Mouse (Mus musculus) hindbrain, embryonic 16.5 days (tissue): ENCODE results near the gene Znhit6. TPM values are rescaled to one million over a fixed set of nuclear protein-coding genes. Genes with fewer than 3 reads are reported as not detected.
A peak's percentile ranks its signal among the peaks of the same experiment; 100 is the strongest.

ENCODE experiments used
- ATAC-seq: fragments of 200-750 bp; cut with Nextera tagmentation; 2 replicates; pipeline ENCODE4 v1.8.0; 2017; ENCODE audit warnings: moderate TSS enrichment, moderate library complexity
- H3K27ac ChIP-seq: fragments of 300-500 bp; sonication (generic); 2 replicates; pipeline ENCODE4 v1.5.1; 2014; ENCODE audit warnings: low read depth, mild to moderate bottlenecking, control low read depth, low read length, moderate library complexity
- H3K27me3 ChIP-seq: fragments of 300-500 bp; sonication (generic); replicated peaks from 2 replicates; pipeline ENCODE4 v1.6.1; 2014; ENCODE audit warnings: low read length; ENCODE audit not compliant: control insufficient read depth, insufficient read depth
- H3K36me3 ChIP-seq: fragments of 300-500 bp; sonication (generic); 2 replicates; pipeline ENCODE4 v1.6.1; 2014; ENCODE audit warnings: mild to moderate bottlenecking, low read length, moderate library complexity, mixed read lengths; ENCODE audit not compliant: control insufficient read depth, insufficient read depth
- H3K4me1 ChIP-seq: fragments of 300-500 bp; sonication (generic); 2 replicates; pipeline ENCODE4 v1.6.1; 2014; ENCODE audit warnings: low read depth, low read length; ENCODE audit not compliant: control insufficient read depth, insufficient read depth
- H3K4me2 ChIP-seq: fragments of 300-500 bp; sonication (generic); 2 replicates; pipeline ENCODE4 v1.6.1; 2014; ENCODE audit warnings: mild to moderate bottlenecking, low read length, control low read depth, moderate library complexity
- H3K4me3 ChIP-seq: fragments of 300-500 bp; sonication (generic); 2 replicates; pipeline ENCODE4 v1.5.1; 2014; ENCODE audit warnings: mild to moderate bottlenecking, low read length, control low read depth, moderate library complexity
- H3K9ac ChIP-seq: fragments of 300-500 bp; sonication (generic); 2 replicates; pipeline ENCODE4 v1.6.1; 2014; ENCODE audit warnings: low read depth, mild to moderate bottlenecking, control low read depth, low read length, moderate library complexity
- H3K9me3 ChIP-seq: fragments of 300-500 bp; sonication (generic); 2 replicates; pipeline ENCODE4 v1.6.1; 2014; ENCODE audit warnings: mild to moderate bottlenecking, low read length, moderate library complexity; ENCODE audit not compliant: control insufficient read depth
- WGBS: fragments of 180-500 bp; shearing (Covaris S2); extraction: QIAGEN DNeasy Blood & Tissue Kit; methylation state at CpG from one replicate; pipeline ENCODE4 v1.1.7; 2014; 5-methylcytosine and 5-hydroxymethylcytosine counted together
- polyA plus RNA-seq: library from polyadenylated mRNA; unstranded; fragments of >200 nt; fragmentation: Nextera tagmentation; extraction: Ambion mirVana; gene quantifications from 2 replicates; pipeline ENCODE4 v1.2.1, GENCODE M21; 2015

Znhit6 gene
- polyA plus RNA-seq, 1 experiment from 2014 or later = 34.1 TPM

DNA sequence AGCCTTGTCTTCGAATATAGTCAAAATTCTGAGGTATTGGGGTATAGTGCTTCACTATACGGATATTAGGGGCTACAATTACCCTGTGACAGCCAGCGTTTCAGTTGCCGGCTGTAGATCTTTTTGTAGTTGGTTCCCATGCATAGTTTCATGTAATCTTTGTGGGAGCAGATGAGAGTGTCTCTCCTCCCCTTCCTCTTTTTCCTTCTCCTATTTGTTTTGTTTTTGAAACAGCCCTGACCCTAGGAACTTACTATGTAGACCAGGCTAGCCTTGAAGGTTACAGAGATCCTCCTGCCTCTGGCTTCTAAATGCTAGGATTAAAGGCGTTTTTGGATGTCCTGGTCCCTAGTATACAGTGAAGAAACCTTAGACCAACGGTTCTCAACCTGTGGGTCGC, 665 bp upstream of the Znhit6 start:
- Histone ChIP-seq H3K36me3 (peaks cover 11% of the 10 kb centered on the region), H3K4me3 (peak overlapping the region; percentile 67; the same call in 1 of the 2 replicates), H3K9me3 (no peaks in the 10 kb centered on the region), H3K9ac (no peak overlapping the region), H3K4me1 (peaks cover 11% of the 10 kb centered on the region), H3K27me3 (no peaks in the 10 kb centered on the region), H3K27ac (no peak overlapping the region), H3K4me2 (peak overlapping the region; percentile 76)
- peak; percentile 7; the same call in 1 of the 2 replicates for ATAC-seq
- WGBS = 88% methylated on average over 7 of the region's 7 CpGs

GRCm38 (mm10) chr3:145576482-145576822, 447 bp downstream of the Znhit6 start:
- WGBS = under 1% methylated on average over 11 of the region's 11 CpGs
- Histone ChIP-seq H3K27me3 (no peaks in the 10 kb centered on the region), H3K4me1 (peaks cover 11% of the 10 kb centered on the region), H3K4me2 (peak overlapping the region; percentile 76), H3K9me3 (no peaks in the 10 kb centered on the region), H3K36me3 (peaks cover 11% of the 10 kb centered on the region), H3K9ac (peak overlapping the region; percentile 61), H3K27ac (peak overlapping the region; percentile 40; the same call in 1 of the 2 replicates), H3K4me3 (peak overlapping the region; percentile 67)
- no peak for ATAC-seq

GRCm38 (mm10) chr3:145576876-145577275, 871 bp downstream of the Znhit6 start:
- ATAC-seq = peak; percentile 2; the same call in 1 of the 2 replicates
- Histone ChIP-seq H3K9ac (peak overlapping the region; percentile 61), H3K27ac (no peak overlapping the region), H3K4me3 (peak overlapping the region; percentile 67), H3K27me3 (no peaks in the 10 kb centered on the region), H3K4me2 (peak overlapping the region; percentile 76), H3K4me1 (peaks cover 11% of the 10 kb centered on the region), H3K9me3 (no peaks in the 10 kb centered on the region), H3K36me3 (peaks cover 11% of the 10 kb centered on the region)
- 36% methylated on average over 15 of the region's 15 CpGs for WGBS

GRCm38 (mm10) chr3:145583043-145583442, 7.0 kb downstream of the Znhit6 start:
- no peak for ATAC-seq
- H3K4me3 ChIP-seq = no peak overlapping the region
- no peak overlapping the region for H3K27ac ChIP-seq
- no peak overlapping the region for H3K4me2 ChIP-seq
- no peaks in the 10 kb centered on the region; the same call in 1 of the 2 replicates for H3K4me1 ChIP-seq
- WGBS = 88% methylated on average over 4 of the region's 4 CpGs
- no peak overlapping the region for H3K9ac ChIP-seq
- H3K27me3 ChIP-seq = no peaks in the 10 kb centered on the region
- H3K9me3 ChIP-seq = no peaks in the 10 kb centered on the region
- peaks cover 26% of the 10 kb centered on the region for H3K36me3 ChIP-seq

DNA sequence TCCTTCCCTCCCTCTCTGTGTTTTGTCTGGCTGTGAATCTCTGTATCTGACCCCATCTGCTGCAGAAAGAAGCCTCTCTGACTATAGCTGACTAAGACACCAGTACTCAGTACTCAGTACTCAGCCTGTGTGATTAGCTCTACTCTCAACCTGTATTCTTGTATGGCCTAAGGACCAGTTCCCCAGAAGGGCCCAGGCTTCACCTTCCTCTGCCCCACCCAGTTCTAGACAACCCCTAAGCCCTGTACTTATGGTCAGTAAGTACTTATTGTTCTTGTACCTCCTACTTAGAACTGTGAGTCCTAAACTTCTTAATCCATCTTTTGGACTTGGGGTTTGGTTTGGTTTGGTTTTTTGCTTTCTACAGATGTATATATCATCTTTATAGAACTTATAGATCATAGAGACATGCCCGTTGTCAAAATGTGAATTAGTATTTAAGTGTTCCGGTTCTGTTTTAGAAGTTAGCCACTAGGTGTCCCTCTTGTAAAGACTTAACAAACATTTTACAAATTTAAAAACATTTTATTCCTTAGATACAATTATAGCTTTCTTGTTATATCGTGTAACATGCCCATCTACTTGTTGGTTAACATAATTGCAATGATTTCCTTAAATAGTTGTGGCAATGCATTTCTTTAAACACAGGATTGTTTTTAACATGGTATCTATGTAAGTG, 7.7 kb downstream of the Znhit6 start:
- H3K9me3 ChIP-seq = no peaks in the 10 kb centered on the region
- 62% methylated on average over 3 of the region's 3 CpGs for WGBS
- no peak overlapping the region for H3K4me2 ChIP-seq
- H3K4me3 ChIP-seq = no peak overlapping the region
- no peak overlapping the region for H3K27ac ChIP-seq
- peak; percentile 37; the same call in 1 of the 2 replicates for ATAC-seq
- no peaks in the 10 kb centered on the region for H3K4me1 ChIP-seq
- peaks cover 23% of the 10 kb centered on the region for H3K36me3 ChIP-seq
- H3K9ac ChIP-seq = no peak overlapping the region
- H3K27me3 ChIP-seq = no peaks in the 10 kb centered on the region

DNA sequence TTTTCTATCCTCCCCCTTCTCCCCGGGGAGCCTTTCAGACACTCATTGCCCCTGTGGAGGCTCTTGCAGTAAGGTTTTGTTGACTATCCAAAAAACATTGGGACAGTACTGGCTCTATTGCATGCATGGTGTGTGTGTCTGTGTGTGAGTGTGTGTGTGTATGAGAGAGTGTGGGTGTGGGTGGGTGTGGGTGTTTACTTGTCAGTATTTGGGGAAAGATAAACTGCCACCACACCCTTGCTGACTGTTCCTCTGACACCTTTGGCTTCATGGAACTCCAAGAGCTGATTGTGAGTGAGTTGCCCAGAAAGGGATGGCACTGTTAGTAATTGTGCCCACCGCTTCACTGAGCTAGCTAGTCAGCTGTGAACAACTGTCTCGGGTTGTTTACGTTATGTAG, 14.6 kb downstream of the Znhit6 start:
- 91% methylated on average over 4 of the region's 4 CpGs for WGBS
- Histone ChIP-seq H3K9ac (no peak overlapping the region), H3K36me3 (peaks cover 31% of the 10 kb centered on the region)

DNA sequence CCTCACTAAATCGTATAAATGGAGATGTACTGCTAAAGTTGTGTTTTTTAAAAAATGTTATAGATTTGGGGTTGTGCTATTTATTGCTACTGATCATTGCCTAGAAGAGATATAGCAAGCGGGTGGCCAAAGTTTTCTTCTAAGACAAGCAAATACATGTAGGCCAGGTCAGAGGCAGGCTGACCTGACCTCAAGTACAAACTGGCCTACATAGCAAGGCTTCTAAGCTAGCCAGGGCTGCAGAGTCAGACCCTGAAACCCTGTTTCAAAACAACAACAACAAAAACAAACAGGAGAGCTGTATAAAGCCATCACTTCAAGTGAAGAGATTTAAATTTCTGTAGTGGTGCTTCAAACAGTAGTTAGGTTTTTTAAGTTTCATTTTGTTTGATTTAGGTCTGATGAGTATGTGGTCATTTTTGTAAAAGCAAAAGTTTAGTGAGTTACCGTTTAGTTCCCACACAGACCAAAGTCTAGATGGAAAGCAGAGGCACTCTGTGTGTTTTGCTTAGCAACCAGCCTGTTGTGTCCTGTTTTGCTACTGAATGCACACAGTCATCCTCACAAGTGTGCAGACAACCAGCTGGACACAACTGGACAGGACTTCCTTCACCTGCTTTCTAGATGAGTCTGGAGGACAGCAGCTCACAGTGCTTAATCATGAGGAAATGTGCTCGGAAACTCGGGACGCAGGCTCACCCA, 16.0 kb downstream of the Znhit6 start:
- no peak overlapping the region for H3K4me2 ChIP-seq
- H3K36me3 ChIP-seq = peaks cover 25% of the 10 kb centered on the region
- 92% methylated on average over 6 of the region's 6 CpGs for WGBS

More for the DNA sequence above, 14.6 kb downstream of the Znhit6 start:
- H3K9me3 ChIP-seq = no peaks in the 10 kb centered on the region
- H3K4me2 ChIP-seq = no peak overlapping the region
- H3K27me3 ChIP-seq = no peaks in the 10 kb centered on the region
- H3K27ac ChIP-seq = no peak overlapping the region
- H3K4me3 ChIP-seq = no peak overlapping the region
- no peaks in the 10 kb centered on the region for H3K4me1 ChIP-seq
- ATAC-seq = no peak

DNA sequence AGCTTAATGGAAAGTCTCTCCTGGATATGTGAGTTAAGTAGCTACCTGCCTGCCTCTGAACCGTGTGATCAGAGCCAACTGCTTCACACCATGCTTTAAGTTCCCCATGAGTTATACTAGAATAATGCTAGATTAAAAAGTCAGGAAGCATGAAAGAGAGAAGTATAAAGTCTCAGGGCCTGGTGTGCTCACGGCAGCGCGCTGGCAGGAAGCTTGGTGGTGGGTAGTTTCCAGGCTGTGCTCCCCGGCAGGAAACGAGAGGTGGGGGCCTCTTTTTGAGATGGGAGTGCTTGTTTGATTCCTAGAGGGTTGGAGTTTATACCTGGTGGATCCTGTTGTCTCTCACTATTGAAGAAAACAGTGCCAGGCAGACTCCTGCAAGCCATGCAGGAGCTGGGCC, 19.3 kb downstream of the Znhit6 start:
- H3K9ac ChIP-seq = no peak overlapping the region
- H3K4me2 ChIP-seq = no peak overlapping the region
- H3K4me3 ChIP-seq = no peak overlapping the region
- no peak for ATAC-seq
- no peak overlapping the region for H3K27ac ChIP-seq
- H3K4me1 ChIP-seq = no peaks in the 10 kb centered on the region
- H3K9me3 ChIP-seq = no peaks in the 10 kb centered on the region
- 96% methylated on average over 6 of the region's 6 CpGs for WGBS
- H3K36me3 ChIP-seq = peaks cover 38% of the 10 kb centered on the region
- no peaks in the 10 kb centered on the region for H3K27me3 ChIP-seq

More for the DNA sequence above, 16.0 kb downstream of the Znhit6 start:
- no peaks in the 10 kb centered on the region for H3K4me1 ChIP-seq
- H3K4me3 ChIP-seq = no peak overlapping the region
- ATAC-seq = no peak
- no peak overlapping the region for H3K9ac ChIP-seq
- no peaks in the 10 kb centered on the region for H3K27me3 ChIP-seq
- no peak overlapping the region for H3K27ac ChIP-seq
- H3K9me3 ChIP-seq = no peaks in the 10 kb centered on the region

DNA sequence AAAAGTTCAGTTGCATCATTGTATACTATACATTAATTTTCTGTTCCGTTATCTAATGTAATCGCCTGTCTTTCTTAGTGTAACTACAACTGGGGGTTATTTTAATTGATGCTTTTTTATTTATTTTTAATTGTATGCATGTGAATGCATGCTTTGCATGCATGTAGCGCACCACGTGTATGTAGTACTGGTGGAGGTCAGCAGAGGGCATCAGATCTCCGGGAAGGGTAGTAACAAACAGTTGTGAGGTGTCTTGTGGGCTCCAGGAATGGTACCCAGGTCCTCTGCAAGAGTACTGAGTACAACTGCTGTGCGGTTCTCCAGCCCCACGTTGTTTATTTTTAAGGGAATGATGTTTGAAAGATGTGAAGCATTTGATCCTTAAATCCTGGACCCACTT, 23.1 kb downstream of the Znhit6 start:
- Histone ChIP-seq H3K27me3 (no peaks in the 10 kb centered on the region), H3K9me3 (no peaks in the 10 kb centered on the region), H3K27ac (no peak overlapping the region), H3K4me1 (0 out of 2 replicates have a peak, but pooled peaks cover 2% of the 10 kb centered on the region), H3K4me2 (no peak overlapping the region), H3K9ac (no peak overlapping the region), H3K36me3 (peaks cover 36% of the 10 kb centered on the region), H3K4me3 (no peak overlapping the region)
- ATAC-seq = no peak
- 95% methylated on average over 7 of the region's 7 CpGs for WGBS
